Mouse (Mus musculus) naive thymus-derived CD4-positive, alpha-beta T cell, adult 2 months (primary cell): Measurements from ENCODE around the gene Samd5.

ENCODE experiments used
- DNase-seq: peaks from one replicate; pipeline ENCODE4 v3.0.0-alpha.2; 2011; ENCODE audit warnings: low read depth

Samd5 gene

DNA sequence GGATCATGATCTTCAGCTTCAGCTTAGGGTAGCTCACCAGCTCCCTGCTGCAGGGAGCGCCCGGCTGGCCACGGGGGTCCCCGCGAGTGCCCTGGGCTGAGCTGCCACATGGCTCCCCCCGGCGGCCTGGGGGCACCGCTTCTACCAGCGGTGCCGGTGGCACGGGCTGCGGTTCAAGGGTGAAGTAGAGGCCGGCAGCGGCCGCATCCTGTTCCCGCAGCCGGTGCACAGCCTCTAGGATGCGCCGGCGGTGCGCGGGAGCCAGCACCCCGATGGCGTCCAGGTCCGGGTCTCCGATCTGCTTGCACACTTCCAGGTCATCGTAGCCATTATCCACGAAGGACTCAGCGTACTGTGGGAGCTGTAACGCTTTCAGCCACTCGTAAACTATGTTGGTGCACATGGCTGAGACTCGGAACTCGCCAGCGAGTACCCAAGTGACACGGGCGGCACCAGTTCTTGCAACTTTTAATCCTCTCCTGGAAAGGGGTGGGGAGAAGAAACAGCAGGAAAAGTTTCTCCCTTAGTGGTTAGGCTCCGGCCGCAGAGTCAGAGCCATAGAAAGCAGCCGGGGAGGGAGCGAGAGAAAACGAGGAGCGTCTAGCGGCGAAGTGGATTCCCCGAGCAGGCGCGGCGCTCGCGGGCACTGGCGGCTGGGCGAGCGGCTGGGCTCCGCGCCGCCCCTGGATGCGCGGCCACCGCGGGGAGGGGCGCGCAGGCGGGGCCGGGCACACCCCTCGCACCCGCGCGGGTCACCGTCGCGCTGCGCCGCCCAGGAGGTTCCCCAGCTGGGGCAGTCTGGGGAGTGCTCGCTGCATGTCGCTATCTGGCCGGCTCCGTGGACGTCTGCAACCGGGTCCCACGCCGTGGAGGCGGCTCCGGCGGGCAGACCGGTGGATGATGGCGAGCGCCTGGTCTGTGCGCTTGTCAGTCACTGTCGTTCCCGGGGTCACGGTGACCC is at the start of gene Samd5:
Samd5 (minus strand) TSS at position 648 of the 961 bp plus-strand sequence.
- DNase-seq, result no peak

DNA sequence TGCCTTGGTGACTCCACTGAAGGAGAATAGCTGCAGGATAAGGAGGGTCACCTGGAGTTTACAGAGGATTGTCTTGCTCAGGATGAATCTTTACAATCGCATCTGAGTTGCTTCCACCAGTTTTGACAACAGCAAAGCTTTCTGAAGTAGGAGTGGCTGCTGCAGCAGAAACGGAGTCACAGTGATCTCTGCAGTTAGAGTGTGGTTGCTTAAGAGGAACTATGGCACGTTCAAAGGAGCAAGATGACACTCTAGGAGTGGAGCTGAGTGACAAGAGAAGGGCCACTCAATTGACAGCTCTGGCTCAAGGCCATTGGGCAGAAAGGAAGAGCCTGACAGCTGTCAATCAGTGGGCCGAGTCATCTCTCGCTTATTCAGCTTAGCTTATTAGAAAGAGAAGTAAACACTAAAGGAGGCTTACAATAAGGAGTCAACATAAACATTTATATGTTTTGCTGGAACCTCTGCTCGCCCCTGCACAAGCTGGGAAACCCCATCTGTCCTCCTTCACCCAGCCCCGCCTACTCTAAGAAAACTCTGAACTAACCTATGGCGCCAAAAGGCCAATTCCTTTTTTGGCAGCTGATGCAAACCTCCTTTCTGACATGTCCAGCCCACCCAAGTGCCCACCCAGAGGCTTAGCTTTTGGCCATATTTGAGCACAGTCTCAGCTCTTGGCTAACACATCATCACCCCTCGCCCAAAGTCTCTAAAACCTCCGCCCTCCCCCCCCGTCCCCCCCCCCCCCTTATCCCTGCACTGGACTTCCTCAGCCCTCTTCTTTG is 47.7 kb upstream of the Samd5 start:
- no peak for DNase-seq

DNA sequence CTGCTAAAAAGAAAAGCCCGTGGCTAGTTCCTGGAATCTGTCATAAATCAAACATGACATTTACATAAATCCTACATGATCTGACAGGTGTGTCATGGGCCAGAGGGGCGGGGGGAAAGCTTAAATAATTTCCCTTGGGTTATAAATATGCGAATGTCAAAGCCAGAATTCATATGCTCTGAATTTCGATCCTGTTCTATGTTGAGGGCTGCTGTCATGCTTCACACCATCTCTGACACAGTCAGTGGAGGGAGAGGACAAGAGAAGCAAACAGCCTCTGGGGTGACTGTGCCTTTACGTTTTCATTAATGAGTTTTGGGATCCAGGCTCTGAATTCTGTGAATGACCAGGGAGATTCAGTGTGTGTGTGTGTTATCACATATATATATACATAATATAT is 45.0 kb upstream of the Samd5 start:
- no peak for DNase-seq

DNA sequence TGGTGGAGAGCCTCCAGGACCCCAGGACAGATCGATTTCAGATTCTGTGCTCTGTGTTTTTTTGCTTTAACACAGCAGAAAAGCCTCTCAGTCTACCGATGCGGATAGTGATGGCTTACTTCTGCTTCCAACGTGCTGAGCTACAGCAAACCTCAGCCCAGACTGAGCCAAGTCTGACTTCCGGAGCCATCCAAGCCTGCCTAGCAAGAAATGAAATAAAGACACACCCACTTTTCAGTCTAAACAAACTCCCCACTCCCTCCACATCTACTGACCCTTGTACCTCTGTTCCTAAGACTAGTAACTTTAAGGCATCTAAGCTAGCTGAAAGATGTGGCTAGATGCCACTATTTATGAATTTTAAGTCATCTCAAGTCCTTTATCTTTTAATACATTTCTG is 43.1 kb upstream of the Samd5 start:
- no peak for DNase-seq

DNA sequence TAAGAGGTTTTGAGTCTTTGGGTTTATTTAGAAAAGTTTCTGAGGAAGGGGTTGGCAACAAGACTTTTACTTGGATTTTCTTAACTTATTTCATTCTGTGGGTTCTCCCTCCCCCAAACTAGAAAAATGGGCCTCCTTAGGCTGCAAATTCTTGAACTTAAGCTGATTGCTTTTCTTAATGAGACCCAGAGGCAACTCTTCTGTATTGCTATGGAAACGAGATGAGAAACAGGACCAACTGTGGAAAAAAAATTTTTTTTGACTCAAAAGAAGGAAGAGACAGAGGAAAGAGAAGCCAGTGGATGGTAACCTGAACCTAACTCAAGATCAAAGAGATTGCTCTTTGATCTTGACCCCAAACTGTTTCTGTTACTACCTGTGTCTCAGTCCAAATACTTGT is 29.9 kb upstream of the Samd5 start:
- DNase-seq, result no peak

DNA sequence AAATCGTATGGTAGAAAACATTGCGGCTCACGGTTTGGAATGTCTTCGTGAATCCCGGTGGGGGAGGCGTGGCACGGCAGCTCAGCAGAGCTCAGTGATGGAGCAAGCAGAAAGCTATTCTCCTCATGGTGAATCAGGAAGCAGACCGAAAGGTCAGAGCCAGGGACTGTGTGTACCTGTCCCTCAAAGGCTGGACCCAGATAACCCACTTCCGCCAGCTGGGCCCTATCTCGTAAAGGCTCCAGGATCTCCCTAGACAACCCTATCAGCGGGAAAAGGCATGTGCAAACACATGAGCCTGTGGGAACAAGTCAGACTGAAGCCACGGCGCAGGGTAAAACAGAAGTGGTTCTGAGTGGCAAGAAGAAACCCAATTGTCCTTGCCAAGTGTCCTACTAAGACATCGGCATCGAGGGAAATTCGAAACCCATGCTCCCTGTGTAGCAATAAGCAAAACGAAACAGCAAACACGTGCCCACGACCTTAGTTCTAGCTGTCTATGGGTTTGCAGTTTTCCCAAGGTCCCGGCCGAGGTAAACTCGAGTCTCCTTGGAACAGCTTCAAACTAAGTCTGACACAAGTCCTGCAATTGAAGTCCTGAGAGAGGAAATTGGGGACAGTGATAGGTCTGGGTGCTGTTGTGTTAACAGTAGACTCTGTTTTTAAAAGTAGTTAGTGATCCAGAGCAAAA is 24.2 kb upstream of the Samd5 start:
- no peak for DNase-seq

DNA sequence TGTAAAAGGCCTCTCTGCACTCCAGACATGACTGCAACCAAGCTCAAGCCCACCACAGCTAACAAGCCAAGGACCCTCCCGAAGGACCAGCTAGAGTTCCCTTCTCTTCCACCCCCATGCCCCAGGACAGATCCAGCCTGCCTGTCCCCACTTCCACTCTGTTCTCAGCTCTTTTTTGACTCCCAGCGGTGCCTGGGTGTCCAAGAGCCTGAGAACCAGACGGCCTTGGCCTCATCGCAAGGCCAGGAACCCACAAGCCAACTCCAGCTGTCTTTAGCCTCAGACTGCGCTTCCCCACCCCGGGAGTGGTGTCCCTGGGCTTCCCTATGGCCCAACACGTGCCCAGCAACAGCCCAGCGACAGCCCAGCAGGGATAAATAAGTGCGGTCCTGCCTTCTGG is 23.1 kb upstream of the Samd5 start:
- DNase-seq, result no peak

DNA sequence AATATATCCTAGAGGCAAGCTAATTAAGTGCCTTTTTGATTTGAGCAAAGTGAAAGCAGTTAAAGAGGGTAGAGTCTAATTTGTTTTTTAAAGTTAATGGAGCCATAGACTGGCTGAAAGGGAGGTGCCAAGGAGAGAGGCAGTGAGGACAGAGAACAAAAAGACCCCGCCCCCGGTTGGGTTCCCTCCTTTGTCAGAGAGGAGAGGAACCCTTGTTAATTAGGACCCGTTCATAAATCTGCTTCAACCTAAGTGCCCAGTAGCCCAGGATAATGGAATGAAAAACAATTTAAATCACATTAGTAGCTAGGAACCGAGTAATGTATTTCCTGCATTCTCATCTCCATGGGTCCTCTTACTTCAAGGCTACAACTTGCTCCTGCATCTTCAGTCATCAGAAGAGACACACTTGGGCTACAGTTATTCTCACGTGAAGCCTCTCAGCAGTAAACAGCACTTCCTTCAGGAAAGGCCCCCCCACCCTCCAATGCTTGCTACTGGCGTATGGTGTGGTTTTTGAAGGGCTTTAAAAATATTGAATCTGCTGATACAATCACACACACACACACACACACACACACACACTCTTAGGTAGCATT is 21.6 kb upstream of the Samd5 start:
- no peak for DNase-seq

DNA sequence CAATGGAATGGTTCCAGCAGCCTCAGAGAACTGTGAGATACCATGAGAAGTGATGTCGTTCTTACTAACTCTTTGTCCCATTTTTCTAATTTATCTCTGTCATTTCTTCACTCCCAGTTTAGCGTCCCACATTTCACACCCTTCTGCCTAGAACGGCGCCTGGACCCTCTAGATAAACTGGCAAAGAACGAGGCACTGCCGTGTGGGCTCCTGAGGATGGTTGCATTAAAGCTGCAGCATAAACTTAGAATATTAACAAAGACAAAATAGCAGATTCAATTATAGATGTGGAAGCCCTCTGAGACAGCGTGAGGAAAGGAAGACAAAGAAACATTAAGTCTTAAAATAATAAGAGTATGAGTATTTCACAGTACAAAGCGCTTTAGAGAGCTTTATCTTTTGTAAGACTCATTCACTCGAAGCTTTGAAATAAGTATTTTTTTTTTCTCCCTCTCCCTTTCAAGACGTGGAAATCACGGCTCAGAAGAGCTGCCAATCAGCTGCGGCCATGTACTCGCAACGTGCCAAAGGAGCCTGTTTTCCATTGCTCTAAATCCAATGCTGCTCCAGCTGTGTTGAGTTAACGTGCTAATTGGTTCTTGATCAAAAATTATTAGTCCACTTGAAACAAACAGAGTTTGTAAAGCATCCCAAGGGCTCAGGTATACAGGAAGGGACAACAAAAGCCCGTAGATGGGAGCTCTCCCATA is 19.1 kb upstream of the Samd5 start:
- DNase-seq, result no peak

DNA sequence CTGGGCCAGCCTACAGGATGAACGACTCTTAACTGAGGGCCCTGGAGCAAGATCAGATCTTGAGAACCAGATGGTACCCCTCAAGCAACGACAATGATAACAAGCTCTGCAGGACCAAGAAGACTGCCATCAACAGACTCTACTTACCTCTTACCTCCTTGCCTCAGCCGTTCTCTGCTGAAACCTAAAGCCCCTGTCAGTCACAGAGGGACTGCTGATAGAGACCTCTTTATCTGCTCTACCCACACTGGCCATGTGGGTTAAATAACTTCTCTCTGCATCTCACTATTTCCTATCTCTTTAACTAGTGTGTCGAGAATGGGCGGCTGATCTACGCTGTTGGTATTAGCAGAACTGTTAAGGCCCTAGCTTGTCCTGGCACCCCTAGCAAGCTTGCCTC is 5.9 kb upstream of the Samd5 start:
- DNase-seq, result no peak

DNA sequence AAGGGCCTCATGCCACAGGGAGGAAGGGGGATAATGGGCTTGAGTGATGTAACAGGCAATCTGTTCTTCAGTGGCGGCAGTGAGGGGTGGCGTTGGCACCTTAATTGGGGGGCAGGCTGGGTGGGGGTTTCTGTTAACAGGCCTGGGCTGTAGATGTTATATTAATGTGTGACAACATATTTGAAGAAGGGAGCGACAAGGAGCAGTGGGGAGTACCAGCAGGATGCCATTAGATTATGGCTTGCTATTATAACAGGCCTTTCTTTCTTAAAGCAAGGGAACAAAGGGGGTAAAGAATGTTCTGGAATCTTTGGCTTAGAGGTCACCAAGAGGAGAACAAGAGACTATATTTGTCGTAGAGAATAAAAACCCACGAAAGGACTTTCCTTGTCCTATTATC is 4.9 kb upstream of the Samd5 start:
- no peak for DNase-seq

DNA sequence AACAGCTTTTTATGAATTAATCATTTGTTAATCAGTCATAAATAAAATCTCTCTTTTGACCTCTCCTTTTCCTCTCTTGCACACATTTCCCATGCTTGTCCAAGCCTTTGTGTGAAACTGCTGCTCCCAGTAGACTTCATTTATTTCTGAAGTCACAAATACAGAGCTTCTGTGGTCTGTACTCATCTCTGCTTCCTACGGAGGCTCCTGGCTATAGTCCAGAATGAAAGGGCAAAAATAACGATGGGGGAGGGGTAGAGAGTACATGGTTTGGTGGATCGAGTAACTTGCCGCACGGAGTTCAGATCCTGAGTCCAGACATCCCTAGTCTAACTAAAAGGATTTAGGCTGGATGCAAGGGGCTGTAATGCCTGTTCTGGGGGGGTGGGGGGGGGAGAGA is 3.1 kb upstream of the Samd5 start:
- DNase-seq, result no peak

DNA sequence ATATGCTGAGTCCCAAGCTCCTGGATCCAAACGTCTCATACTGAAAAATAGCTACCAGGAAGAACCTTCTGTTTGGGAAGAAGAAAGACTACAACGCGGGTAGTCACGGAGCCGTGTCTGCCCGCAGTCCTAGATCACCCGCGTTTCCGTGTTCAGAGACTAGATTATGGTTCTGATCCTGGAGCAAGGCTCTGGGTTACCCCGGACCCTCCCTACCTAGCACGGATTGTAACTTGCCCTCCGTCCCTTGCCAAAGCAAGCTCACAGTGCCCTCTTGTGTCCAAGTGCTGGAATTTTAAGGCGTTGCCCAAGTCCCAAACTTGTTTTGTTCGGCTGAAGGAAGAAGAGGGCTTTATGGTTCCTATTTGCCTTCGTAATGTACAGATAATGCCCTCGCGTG is 1.9 kb upstream of the Samd5 start:
- peak; percentile 4 for DNase-seq

DNA sequence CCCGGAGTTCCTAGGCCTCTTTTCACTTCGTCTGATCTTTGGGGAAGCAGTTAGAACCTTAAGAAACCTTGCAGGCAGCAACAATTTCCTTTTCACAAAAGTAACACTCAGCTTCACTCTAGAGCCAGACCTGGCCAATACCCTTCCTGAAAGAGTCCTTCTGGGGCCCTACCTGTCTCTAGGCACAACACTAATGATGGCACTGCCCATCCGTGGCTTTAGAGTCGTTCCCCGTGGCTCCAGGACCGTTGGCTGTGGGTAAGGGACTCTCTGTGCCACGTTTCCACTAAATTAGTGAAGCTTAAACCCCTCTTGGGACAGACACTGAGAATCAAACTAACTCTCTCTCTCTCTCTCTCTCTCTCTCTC is 1.4 kb upstream of the Samd5 start:
- DNase-seq, result no peak

DNA sequence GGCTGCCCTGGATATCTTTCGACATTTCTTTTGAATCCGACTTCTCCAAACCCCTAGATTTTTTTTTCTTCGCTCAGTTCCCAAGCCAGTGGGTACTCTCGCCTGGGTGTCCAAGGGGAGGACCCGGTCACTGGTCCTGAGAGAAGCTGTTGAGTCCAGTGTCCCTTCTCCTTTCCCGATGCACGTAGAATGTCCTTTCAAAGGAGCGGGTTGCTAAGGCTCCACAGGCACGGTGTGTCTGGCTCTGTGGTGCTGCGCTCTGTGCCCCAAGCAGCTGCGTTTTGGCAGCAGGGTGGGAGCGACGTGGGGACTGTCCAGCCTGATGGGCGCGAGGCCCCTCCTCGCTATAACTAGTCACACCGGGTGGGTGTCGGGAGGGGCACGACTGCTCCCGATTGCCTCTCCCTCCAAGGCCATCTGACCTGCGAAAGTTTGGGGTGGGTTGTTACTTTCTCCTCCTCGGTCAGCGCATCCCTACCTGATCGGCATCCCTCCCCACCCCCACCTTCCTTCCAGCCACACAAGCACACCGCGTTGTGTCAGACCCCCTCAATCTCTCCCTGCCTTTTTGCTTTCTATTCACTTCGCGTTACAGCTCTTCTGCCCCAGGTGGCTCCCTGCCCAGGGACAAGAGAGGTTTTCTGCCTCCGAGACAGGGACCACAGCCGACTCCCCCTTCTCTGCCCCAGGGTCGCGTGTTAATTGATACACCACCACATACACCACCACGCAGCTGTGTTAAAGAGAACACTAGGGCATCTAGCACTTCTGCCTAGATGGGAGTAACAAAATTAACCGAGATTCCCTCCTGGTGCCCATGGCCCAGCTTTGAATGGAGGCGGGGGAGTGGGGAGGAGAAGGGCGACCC is 776 bp upstream of the Samd5 start:
- DNase-seq, result no peak

DNA sequence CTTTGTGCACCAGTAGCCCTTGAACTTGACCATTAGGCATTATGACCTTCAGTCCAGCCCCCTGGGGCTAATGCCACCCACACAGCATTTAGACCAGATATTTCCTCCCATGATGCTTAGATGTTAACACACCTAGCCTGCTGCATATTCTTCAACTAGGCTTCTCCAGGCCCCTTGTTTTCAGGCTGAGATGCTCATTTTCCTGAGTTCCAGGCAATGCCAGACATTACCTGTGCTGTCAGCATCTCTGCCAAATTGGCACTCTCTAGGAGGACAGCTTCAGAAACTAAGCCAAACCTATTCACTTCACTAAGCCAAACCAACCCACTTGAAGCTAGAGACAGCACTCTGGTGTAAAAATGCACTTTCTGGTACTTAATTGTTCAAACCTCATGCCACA is 1.7 kb downstream of the Samd5 start:
- no peak for DNase-seq

DNA sequence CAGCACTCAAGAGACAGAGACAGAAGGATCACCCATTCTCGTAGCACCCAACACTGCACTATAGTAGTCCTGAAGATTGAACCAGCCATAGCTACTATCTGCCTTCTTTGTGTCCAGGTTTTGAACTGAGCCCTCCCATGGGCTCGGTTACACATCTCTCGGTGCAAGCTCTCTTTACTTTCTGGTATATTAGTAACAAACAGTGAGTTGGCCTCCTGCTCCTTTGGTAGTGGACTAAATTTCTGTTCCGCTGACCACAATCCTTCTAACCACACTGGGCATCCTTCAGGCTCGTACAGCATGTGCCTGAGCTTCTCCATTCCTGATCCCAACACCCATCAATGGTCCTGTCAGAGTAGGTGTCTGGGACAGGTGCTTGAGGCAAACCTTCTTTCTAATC is 2.3 kb downstream of the Samd5 start:
- DNase-seq, result no peak

DNA sequence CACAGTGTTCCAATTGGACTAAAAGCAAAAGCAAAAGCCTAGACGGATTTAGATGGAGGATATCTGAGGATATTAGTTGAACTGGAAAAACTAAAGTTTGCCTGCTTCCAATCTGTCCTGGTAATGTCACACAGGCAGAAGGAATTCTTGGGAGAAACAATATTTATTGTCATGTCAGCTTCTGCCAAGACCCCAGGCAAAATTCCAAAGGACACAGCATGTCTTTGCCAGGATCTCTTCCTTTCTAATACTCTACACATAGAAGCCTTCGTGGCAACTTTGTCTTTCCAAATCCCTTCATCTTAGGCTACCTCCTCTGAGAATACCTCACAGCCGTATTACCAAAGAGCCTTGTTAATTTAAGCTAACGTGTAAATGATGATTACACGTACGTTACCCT is 4.7 kb downstream of the Samd5 start:
- no peak for DNase-seq

DNA sequence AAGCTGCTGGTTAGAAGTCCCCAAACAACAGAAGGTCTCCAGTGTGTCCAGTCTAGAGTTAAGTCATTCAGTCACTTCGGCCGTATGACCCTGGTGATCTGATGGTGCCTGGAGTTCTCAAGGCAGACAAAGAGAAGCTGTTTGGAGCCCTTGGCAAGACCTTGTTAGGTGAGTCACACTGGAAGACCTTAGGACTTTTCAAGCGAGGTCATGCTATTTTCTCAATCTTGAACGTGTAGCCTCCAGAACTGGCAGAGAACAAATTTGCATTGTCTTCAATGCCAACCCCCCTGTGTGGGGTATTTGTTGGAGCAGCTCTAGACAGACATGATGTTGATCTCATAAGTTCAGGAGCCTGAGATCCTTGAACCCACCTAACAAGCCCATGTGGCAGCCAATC is 6.2 kb downstream of the Samd5 start:
- no peak for DNase-seq

DNA sequence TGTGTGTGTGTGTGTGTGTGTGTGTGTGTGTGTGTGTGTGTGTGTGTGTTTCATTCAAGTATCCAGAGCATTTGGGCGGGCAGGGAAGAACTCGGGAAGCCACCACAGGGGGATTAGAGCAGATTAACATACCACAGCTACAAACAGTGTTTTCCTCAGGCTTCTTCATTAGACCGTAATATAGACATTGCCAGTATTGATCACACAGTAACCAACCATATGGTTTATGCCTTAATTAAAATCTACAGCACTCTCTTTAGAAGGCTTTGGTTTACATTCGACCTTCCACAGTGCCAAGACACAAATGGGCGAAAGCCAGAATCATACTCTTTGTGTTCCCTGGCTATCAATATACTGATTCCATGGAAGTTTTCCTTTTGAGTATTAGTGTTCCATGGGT is 22.1 kb downstream of the Samd5 start:
- DNase-seq, result no peak
